Mouse (Mus musculus): Measurements from ENCODE around the gene Ing1. TPM values are rescaled to one million over a fixed set of nuclear protein-coding genes. Genes with fewer than 3 reads are reported as not detected.

Gene Ing1
- 10 to 100 TPM; 45.0 to 51.2 (median 48.0) TPM for total RNA-seq (2022)

GRCm38 (mm10) chr8:11554799-11555719 lies at the start of gene Ing1:
Gene Ing1, plus strand, starts transcription at chr8:11555571.
- DNase-seq (ENCODE audit: low spot score in 2 of 2) = peak; percentile 93 to 96

- DNase-seq (ENCODE audit: low spot score in 2 of 2) = no peak
These were observed 49.3 kb upstream of the Ing1 start for GRCm38 (mm10) chr8:11506074-11506473.

GRCm38 (mm10) chr8:11506802-11507201 lies 48.6 kb upstream of the Ing1 start:
- no peak for DNase-seq (ENCODE audit: low spot score in 2 of 2)

GRCm38 (mm10) chr8:11508880-11509279 lies 46.5 kb upstream of the Ing1 start:
- no peak for DNase-seq (ENCODE audit: low spot score in 2 of 2)

- DNase-seq (ENCODE audit: low spot score in 2 of 2) = no peak
These were observed 44.4 kb upstream of the Ing1 start for GRCm38 (mm10) chr8:11510971-11511370.

- DNase-seq (ENCODE audit: low spot score in 2 of 2) = no peak
These were observed 42.7 kb upstream of the Ing1 start for GRCm38 (mm10) chr8:11512711-11513110.

- DNase-seq (ENCODE audit: low spot score in 2 of 2) = no peak
These were observed 42.1 kb upstream of the Ing1 start for GRCm38 (mm10) chr8:11513247-11513646.

GRCm38 (mm10) chr8:11516292-11516691 lies 39.1 kb upstream of the Ing1 start:
- DNase-seq (ENCODE audit: low spot score in 2 of 2) = no peak

- no peak for DNase-seq (ENCODE audit: low spot score in 2 of 2)
These were observed 37.9 kb upstream of the Ing1 start for GRCm38 (mm10) chr8:11517366-11518055.

- no peak for DNase-seq (ENCODE audit: low spot score in 2 of 2)
These were observed 37.3 kb upstream of the Ing1 start for GRCm38 (mm10) chr8:11518056-11518396.

GRCm38 (mm10) chr8:11518676-11519075 lies 36.7 kb upstream of the Ing1 start:
- DNase-seq (ENCODE audit: low spot score in 2 of 2) = no peak

- DNase-seq (ENCODE audit: low spot score in 2 of 2) = no peak
These were observed 32.0 kb upstream of the Ing1 start for GRCm38 (mm10) chr8:11523331-11523730.

- peak in 1 of 2 experiments; percentile 24 for DNase-seq (ENCODE audit: low spot score in 2 of 2)
These were observed 25.1 kb upstream of the Ing1 start for GRCm38 (mm10) chr8:11530155-11530770.

- DNase-seq (ENCODE audit: low spot score in 2 of 2) = no peak
These were observed 24.5 kb upstream of the Ing1 start for GRCm38 (mm10) chr8:11530849-11531248.

GRCm38 (mm10) chr8:11534494-11534893 lies 20.9 kb upstream of the Ing1 start:
- DNase-seq (ENCODE audit: low spot score in 2 of 2) = no peak

- DNase-seq (ENCODE audit: low spot score in 2 of 2) = no peak
These were observed 16.3 kb upstream of the Ing1 start for GRCm38 (mm10) chr8:11539049-11539448.

GRCm38 (mm10) chr8:11540182-11540581 lies 15.2 kb upstream of the Ing1 start:
- DNase-seq (ENCODE audit: low spot score in 2 of 2) = no peak

- DNase-seq (ENCODE audit: low spot score in 2 of 2) = no peak
These were observed 13.3 kb upstream of the Ing1 start for GRCm38 (mm10) chr8:11542031-11542430.

- DNase-seq (ENCODE audit: low spot score in 2 of 2) = no peak
These were observed 12.5 kb upstream of the Ing1 start for GRCm38 (mm10) chr8:11542866-11543265.

GRCm38 (mm10) chr8:11544386-11544785 lies 11.0 kb upstream of the Ing1 start:
- DNase-seq (ENCODE audit: low spot score in 2 of 2) = peak in 1 of 2 experiments; percentile 30

- DNase-seq (ENCODE audit: low spot score in 2 of 2) = no peak
These were observed 8.3 kb upstream of the Ing1 start for GRCm38 (mm10) chr8:11547063-11547462.

- no peak for DNase-seq (ENCODE audit: low spot score in 2 of 2)
These were observed 5.7 kb upstream of the Ing1 start for GRCm38 (mm10) chr8:11549706-11550105.
